Mouse (Mus musculus): ENCODE results near the gene Sgms2.
A peak's percentile ranks its signal among the peaks of the same experiment; 100 is the strongest.
"Not testable (repeated sequence)": the region's sequence is repeated elsewhere in the genome, so short reads cannot be mapped to it uniquely, and the experiment has no call there.

The Sgms2 gene

DNA sequence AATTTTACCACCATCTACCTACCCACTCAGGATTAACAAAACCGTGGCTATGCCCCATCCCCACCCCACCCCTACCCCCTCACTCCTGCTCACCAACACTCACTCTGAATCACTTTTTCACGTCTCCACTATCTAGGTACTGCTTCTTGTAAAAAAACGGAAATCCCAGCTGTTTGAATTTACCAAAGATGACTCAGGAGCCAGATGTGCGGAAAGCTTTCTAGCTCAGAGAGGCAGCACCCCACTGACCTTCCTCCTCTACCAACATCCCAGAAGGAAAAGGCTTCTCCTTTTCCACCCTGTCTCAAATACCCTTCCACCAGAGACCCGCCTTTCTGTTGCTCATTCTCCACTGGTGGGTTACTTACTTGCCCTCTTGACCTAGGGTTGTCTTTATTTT, 135.2 kb downstream of the Sgms2 start:
- no peak for DNase-seq

DNA sequence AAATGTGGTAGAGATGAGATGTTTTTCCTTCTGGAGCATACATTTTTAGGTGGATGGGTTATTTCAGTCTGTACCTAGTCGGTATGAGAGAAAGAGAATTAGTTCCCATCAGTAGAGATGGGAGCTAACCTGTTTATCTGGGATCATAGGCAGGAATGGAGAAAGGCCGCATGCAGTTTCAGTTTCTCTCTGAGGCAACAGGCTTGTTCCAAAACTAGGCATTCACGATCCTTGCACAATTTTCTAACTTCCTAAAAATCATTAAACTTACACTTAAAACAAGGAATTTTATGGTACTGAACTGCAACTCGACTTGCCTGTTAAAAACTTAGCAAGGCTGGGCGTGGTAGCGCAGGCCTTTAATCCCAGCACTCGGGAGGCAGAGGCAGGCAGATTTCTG, 140.7 kb downstream of the Sgms2 start:
- DNase-seq, result no peak

DNA sequence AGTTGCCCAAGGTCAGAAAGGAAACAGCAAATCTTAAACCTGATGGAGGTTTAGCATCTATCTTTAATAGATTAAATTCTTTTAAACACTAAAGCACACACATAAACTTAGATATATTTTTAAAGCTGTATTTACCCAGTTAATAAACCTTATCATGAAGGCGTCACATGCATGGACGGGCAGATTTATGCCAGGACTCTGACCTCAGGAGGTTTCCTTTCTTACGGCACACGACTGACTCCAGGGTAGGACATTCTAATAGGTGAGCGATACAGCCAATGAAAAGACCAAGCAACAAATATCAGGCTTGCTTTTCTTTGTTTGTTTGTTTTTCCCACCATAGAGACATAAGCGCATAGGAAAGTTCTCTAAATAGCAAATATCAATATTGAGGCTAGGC, 142.2 kb downstream of the Sgms2 start:
- no peak for DNase-seq

DNA sequence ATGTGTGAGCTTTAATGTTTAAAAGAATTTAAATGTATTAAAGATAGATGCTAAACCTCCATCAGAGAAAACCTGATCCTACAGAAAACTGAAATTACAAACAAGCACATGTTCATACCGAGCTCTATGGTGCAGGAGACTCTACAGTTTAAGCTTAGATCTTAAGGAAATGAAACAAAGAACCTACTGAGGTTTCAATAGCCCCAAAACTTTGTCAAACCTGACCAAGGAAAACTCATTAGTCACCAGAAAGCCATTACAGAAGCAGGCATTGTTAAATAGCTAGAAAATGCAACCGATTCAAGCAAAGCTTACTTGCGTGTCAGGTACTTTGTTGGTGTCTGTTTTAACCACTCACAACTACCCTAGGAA, 142.6 kb downstream of the Sgms2 start:
- no peak for DNase-seq

DNA sequence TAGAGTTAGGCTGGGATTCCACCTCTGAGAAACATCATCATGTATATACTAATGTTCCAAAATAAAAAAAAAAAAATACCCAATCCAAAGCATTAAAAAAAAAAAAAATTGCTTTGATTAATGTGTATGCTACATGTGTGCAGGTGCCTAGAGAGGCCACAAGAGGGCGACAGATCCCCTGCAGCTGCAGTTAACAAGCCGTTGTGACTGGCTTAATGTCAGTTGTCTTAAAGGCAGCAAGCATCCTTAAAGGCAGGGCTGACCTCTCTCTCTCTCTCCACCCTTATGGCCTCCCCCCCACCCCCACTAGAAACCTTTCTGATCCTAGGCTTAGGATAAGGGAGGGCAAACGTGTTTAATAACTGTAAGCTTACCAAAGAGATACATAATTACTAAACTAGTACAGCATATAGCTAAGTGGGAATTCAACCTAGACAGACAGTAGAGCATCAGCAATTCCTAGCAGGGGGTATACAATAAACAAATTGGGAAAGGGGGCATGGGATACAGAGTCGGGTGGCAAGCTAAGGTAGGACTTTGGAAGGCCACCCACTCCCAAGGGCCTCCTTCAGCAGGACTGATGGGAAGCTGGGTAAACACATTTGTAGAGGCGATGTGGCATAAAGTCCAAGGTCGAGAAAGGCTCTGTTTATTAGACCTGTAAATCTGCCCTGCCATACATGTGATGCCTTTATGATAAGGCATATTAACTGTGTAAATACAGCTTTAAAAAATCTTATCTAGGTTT, 143.2 kb downstream of the Sgms2 start:
- peak; percentile 46 for DNase-seq

DNA sequence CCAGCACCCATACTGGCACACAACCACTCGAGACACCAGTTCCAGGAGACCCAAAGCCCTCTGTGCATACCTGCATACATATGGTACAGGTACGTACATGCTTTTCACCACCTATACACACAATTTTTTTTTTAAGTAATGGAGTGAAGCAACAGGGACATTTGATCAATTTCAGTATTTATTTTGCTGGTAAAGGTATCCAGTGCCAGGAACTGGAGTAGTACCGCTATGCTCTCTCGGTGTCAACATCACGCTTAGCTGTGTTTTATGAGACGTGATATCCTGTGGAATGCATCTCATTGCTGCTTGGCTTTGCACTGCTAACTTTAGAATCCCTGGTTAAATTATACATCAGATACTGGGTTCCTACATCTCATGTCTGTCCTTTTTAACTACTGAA, 145.3 kb downstream of the Sgms2 start:
- no peak for DNase-seq

DNA sequence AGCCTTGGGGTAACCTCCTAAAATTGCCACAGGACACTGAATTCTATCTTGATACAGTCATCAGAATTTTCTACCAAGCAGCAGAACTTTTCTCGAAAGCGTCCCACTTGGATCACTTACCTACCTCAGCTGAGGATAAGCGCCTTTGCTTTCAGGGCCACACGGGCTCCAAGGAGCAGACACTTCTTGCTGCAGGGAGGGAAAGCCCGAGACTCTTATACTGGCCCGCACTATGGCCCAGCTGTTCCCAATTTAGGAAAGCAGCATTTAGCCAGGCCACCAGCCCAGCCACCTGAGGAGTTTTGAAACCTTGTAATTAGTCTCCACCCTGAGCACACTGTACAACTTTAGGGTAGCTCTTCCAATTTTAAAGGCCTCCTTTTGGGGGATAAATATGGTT, 147.9 kb downstream of the Sgms2 start:
- no peak for DNase-seq

DNA sequence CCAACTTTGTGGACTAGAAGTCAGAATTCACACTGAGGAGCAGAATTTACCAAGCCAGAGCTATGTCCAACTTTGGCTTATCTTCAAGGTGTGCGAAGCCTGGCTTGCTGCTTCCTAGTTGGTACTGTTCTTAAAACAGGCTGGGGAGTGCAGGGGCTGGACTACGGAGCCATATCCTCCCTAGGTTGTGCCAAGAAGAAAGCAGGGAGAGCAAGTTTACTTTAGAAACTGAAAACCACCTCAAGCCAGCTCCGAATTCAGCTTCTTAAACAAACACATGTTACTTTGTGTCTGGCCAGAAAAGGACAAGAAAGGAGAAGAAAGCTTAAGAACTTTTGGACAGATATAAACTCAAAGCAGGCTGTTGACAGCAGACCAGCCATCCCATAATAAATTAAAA, 150.3 kb downstream of the Sgms2 start:
- DNase-seq, result no peak

DNA sequence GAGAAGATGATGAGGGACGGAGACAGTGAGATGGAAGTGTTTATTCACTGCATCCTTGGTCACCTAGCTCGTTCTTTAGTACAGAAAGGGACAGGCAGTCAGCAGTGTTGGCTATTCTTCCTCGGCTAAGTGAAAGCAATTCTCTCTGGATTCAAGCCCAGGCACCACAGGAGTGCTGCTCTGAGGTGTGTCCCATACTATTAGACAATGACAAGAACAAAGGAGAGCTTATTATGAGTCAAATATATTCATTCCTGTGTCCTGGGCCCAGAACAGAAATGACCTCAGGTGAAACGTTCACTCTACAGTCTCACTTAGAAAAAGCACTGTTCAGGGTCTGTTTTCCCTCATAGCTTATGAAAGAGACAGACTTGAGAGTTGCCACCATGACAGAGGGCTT, 151.9 kb downstream of the Sgms2 start:
- DNase-seq, result no peak

DNA sequence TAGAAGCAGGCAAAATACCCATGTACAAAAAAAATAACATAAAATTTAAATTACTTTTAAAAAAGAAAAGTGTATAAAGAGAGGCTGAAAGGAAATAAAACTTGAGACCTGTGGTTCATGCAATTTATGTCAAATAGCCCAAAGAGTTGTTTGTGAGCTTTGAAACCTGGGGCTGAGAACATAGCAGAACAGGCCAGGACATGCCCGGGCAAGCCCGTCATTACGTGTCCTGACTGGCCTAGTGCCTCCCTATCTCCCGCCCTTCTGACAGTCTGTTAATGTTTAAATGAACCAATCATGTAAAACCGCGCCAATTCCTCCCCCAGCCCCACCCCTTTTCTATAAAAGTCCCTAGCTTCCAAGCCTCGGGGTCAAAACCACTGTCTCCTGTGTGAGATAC, 153.5 kb downstream of the Sgms2 start:
- DNase-seq, result not testable (repeated sequence)

DNA sequence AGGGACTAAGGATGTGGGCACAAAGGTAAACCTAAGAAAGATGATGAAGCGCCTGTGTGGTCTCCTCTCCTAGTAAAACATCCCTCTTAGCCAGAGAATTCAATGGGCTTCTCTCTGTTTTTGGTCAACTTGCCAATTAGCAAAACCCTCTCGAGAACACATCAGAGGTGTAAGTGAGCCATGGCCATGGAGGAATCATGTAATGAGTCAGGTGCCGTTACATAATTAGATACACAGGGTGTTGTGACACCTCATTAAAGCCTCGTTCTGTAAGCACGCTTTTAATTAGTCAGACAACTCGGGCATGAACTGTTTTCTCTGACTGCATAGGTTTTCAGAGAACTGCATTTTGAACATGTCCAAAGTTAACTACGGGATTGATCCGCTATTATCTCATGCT, 154.6 kb downstream of the Sgms2 start:
- DNase-seq, result no peak

DNA sequence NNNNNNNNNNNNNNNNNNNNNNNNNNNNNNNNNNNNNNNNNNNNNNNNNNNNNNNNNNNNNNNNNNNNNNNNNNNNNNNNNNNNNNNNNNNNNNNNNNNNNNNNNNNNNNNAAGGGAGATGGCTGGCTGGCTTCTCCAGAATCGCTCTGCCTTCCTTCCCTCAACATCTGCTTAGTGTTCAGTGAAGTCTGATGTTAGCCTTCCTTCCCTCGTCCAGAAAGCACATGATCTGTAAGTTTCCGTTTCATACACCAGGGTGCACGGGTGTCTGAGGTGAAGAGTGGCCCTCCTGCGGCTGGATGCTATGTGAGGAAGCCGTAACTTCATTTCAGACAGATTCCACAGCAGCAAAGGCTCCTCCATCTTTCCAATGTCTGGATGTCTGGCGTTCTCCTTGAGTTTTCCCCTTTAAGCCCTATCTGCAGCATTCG, 156.1 kb downstream of the Sgms2 start:
- DNase-seq, result no peak

DNA sequence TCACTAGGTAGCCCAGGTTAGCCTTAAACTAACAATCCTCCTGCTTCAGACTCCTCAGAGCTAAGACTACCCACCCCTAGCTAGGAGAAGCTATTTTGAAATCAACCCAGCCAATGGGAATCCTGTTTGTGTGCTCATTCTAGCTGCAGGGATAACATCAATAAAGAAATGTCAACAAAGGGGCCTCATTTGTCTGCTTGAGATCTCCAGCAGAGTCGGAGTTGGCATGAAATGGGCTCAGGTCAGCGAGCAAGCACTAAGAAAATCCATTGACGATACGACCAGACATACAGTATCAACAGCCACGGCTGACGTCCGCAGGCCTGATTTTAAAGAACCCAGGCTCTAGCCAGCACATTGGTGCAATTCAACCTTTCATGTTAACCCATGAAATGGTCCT, 164.0 kb downstream of the Sgms2 start:
- no peak for DNase-seq

DNA sequence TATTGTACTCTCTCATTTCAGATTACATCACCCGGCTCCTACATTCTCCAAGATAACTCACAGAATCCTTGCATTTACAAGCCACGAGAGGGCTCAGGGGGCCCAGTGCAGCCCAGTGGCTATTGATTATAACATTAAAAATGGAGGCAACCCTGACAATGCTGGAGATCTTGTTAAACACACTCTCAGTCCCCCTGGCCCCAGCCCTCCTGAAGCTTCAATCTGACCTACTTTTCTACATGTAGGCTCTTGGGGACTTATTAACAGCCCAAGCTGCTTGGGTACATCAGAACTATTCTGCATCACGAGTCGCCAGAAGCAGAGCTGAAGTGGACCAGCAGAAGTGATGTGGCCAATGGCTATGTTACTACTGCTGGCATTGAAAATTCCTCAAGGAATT, 164.6 kb downstream of the Sgms2 start:
- DNase-seq, result no peak

DNA sequence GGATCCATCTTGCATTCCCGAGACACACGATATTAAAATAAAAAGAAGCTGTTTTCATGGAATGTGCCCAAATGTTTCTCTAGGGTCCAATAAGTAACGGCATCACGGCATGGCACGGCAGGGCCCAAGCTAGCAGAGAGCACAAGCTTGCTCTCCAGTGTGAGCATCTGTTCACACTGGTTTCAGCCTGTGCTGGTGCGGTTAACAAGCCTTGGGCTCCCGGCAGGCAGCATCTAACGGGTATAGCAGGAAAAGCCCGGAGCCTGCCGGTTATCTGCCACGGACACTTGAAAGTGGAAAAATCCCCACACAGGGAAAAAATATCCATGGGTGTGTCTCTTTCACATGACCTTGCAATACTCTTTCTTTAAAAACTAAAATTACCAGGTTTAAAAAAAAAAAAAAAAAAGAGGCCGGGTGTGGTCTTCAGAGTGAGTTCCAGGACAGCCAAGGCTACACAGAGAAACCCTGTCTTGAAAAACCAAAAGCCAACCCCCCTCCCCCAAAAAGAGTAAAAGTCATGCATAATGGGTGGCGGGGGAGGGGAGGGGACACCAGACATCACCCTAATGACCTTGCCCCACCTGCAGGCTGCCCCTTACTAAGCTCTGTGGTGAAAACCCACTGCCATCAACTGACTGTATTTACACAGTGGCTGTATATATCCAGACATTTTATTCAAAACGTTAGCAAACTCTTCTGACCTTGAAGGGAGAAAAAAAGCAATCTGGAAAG, 169.0 kb downstream of the Sgms2 start:
- DNase-seq, result no peak

DNA sequence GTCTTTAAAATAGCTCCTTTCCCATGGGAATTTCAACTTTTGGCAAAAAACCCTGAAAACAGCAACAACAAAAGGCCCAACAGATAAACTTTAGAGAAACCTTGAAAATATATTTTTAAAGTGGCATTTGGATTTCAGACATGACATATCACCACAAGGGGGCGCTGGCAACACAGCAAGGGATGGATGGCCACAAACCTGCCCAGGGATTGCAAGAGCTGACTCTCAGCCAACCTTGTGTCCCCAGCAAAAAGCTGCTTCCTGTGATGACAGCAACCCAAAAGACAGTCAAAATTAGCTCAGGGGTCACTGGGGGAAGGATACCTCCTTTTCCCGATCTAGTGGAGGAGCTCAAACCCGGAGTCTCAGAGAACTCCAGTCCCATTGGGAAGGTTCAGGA, 171.0 kb downstream of the Sgms2 start:
- DNase-seq, result peak; percentile 87

DNA sequence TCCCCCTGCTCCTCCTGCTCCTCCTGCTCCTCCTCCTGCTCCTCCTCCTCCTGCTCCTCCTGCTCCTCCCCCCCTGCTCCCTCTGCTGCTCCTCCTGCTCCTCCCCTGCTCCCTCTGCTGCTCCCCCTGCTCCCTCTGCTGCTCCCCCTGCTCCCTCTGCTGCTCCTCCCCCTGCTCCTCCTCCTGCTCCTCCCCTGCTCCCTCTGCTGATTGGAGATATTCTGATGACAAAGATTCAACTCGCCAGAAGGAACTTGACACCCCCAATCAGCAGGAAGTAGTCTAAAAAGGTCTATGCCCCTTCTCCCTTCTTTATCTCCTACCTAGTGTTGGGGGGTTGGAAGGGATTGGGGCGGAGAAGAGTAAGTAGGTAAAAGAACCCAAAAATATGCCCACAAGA, 173.0 kb downstream of the Sgms2 start:
- no peak for DNase-seq

DNA sequence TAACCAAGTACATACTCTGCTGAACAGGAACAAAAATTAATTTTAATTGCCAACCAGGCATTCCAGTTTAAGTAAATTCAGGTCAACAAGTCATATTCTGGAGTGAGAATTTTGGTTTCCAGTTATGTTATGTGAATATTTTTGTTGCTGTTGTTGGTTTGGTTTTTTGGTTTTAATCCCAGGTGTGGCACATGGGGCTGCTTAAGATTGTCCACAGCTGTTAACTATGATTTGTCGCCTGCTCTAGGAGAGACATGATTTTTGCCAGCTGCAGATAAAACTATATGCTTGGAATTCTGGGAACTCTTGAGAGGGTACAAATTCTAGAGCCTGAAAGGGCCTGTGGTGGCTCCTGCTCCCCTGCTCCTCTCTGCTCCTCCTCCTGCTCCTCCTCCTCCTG, 174.1 kb downstream of the Sgms2 start:
- DNase-seq, result no peak

DNA sequence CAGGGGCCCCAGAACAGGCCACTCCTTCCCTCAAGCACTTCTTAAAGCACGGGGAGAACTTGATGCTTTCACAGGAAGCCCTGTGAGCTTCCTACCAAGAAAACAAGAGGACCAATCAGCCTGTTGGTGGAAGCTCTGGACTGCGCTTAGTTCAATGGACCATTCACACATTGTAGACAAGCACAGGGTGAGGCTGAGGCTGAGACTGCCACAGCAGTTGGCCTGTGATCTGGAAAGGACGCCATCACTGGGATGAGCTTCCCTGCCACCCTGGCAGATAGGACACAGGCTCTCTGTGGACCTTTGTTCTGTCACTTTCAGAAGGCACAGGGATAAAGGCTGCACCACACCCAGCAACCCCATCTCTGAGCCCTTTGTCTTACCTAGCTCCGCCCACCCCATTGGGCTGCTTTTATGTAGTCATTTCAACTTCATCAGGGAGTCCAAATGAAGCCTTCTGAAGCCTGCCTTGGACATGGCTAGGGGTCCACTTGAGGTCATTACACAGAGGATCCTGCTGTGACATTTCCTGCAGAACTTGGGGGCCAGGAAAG, 175.2 kb downstream of the Sgms2 start:
- DNase-seq, result no peak

DNA sequence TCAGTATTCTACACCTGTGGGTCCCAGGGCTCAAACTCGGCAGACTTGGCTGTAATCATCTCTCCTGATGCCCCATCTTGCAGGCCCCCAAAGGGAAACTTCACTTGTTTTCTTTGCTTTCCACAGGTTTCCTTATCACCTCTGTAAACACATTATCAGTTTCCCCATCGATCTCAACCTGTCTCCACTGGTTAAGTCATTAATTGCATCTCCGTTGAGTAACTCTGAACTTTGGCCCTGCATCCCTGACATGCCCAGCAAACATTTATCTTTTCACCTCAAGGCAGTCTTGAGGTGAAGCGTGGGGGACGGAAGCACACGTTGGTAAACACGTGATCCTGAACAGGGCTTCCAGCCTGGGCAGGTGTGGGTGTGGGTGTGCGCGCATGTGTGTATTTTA, 178.9 kb downstream of the Sgms2 start:
- DNase-seq, result no peak

DNA sequence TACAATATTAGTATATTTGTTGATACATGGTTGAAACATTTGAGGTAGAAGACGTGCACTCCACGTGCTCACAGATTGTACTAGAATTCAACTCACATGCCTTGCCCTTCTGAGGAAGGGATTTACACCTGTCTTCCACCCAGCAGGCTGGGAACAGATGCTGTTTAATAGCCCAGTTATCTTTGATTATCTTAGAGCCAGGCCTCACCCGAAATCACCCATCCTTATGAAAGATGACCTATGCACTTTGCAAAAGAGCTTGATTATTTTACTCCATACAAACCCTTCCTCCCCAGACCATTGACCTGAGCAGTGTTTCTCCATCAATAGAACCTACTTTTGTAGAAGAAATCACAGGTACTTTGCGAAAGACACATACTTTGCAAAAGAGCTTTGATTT, 180.6 kb downstream of the Sgms2 start:
- no peak for DNase-seq

DNA sequence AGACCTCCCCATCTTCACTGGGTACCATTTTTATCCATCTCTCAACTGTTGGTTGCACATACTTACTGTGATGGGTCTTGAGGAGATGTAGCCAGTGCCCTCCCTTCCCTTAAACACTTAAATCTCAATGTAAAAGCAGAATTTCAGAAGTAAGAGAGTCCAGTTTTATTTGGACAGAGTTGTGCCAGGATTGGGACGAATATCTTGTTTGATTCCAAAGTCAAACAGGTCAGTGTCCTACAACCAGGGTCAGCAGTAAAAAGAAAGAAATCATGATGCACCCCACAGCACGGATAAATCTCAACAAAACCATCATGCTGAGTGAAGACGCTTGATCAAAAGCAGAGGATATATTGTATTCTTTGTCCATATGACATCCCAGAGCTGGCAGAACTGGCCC, 183.4 kb downstream of the Sgms2 start:
- no peak for DNase-seq

DNA sequence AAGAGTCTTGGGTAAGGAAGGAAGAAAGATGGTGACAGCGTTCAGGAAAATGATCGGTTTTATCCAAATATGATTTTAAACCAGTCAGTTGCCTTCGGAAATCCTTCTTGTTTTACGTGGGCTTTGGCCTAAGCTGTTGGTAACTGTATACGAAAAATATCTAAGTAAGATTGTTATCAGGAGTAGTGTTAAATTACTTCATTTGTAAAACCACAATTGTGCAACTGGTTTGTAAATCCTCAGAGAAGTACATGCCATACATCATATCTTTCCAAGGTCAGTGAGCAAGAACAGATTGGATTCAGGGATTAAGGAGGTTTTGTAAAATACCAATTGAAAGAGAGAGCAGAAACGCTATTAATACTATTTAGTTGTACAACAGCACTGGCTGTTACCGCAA, 185.0 kb downstream of the Sgms2 start:
- no peak for DNase-seq

DNA sequence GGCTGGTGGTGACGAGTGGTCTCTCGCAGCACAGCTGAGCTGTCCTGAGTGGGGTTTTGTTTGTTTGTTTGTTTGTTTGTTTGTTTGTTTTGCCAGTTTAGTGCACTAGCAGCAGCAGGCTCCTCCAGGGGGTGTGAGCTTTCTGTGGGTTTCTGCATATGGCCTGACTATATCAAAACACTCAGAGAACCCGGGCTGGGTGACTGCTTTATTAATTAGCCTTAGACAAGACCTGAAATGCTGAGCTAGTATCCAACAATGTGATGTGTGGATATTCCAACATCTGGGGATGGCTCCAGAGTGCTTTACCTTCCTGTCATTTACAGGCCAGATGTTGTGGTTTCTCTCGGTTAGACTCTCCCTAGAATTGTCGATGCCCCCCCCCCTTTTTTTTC, 187.9 kb downstream of the Sgms2 start:
- no peak for DNase-seq

Data from lung, postnatal 14 days (tissue).